ENCODE assay signal across 9 mouse cellular contexts in genomic region chr11:62643011-62643631, GRCm38 (mm10). TPM values are rescaled to one million over a fixed set of nuclear protein-coding genes. Genes with fewer than 3 reads are reported as not detected.
DNase-seq lines count a peak whose midpoint lies in the region; ATAC-seq and TF ChIP-seq lines count a peak whose summit lies in the region.
"Had no signal": no experiment of that assay in that cellular context is flagged by ENCODE, and none has a peak within 500 bp of the region (broad histone marks: within the 10 kb centered on the region; RNA-seq: fewer than 3 reads in every experiment).

No protein-coding gene starts in this region.

- H3K27ac ChIP-seq in heart, adult 2 months, result no peak overlapping the region; the same call in 1 of the 2 replicates
- peak overlapping the region; percentile 42; the same call in 1 of the 2 replicates for H3K27ac ChIP-seq in kidney, adult 2 months (ENCODE audit: insufficient read depth, low read depth, low read length)
- H3K27ac ChIP-seq in liver, embryonic 12.5 days, result no peak overlapping the region
- H3K27ac ChIP-seq: midbrain, embryonic 12.5 days had no signal

- H3K4me1 ChIP-seq in heart, adult 2 months (ENCODE audit: control insufficient read depth, insufficient read depth, low read length), result peaks cover 38% of the 10 kb centered on the region
- H3K4me1 ChIP-seq in kidney, adult 2 months (ENCODE audit: control insufficient read depth, insufficient read depth, low read length), result peaks cover 12% of the 10 kb centered on the region
- H3K4me1 ChIP-seq in liver, embryonic 12.5 days, result peaks cover 58% of the 10 kb centered on the region

- no peak overlapping the region for H3K4me3 ChIP-seq in heart, adult 2 months
- H3K4me3 ChIP-seq in kidney, adult 2 months (ENCODE audit: insufficient read depth, low read depth, low read length), result no peak overlapping the region
- H3K4me3 ChIP-seq in liver, embryonic 12.5 days, result no peak overlapping the region
- H3K4me3 ChIP-seq: midbrain, embryonic 12.5 days had no signal

- 48% methylated on average over 8 of the region's 8 CpGs for WGBS in heart, adult 2 months
- WGBS in kidney, adult 2 months, result 33% methylated on average over 8 of the region's 8 CpGs
- 56% methylated on average over 8 of the region's 8 CpGs for WGBS in liver, embryonic 12.5 days (ENCODE audit: insufficient replicate concordance)

- 0 out of 2 replicates have a peak, but pooled peaks have one; percentile 29 for TF ChIP-seq EP300 in heart, adult 2 months (IDR thresholded peaks at IDR 0.05; ENCODE audit: insufficient read depth, low read depth, low read length)

- intact Hi-C loops in heart, adult 2 months (cut with DNase I), result no loop called here
- intact Hi-C loops in heart, postnatal 25 days (cut with DNase I), result no loop called here

- peak; percentile 35 for ATAC-seq in megakaryocyte progenitor cell, adult 5-6 weeks (replicated peaks; ENCODE audit: poor library complexity)
- no peak for ATAC-seq in liver, embryonic 12.5 days

- no peak for TF ChIP-seq CTCF in heart, adult 2 months (IDR thresholded peaks at IDR 0.05)
- TF ChIP-seq CTCF in kidney, adult 2 months (conservative IDR thresholded peaks at IDR 0.05; ENCODE audit: insufficient read depth, insufficient read length, low read depth, low read length), result no peak

- no peaks in the 10 kb centered on the region for H3K9me3 ChIP-seq in liver, embryonic 12.5 days (replicated peaks)
- H3K9me3 ChIP-seq: midbrain, embryonic 12.5 days had no signal

- no peaks in the 10 kb centered on the region; the same call in 1 of the 2 replicates for H3K36me3 ChIP-seq in heart, adult 2 months (ENCODE audit: control insufficient read depth, insufficient read depth, low read length)
- no peaks in the 10 kb centered on the region for H3K36me3 ChIP-seq in kidney, adult 2 months (ENCODE audit: control insufficient read depth, insufficient read depth, low read length)
- H3K36me3 ChIP-seq in liver, embryonic 12.5 days, result no peaks in the 10 kb centered on the region
- H3K36me3 ChIP-seq: midbrain, embryonic 12.5 days had no signal

- H3K79me2 ChIP-seq in heart, adult 2 months (replicated peaks; ENCODE audit: control insufficient read depth, insufficient read depth, low read length), result no peaks in the 10 kb centered on the region

- H3K27me3 ChIP-seq in heart, adult 2 months (ENCODE audit: control insufficient read depth, insufficient read depth, low read length), result no peaks in the 10 kb centered on the region
- no peaks in the 10 kb centered on the region for H3K27me3 ChIP-seq in kidney, adult 2 months (replicated peaks; ENCODE audit: control insufficient read depth, insufficient read depth, low read length)
- peaks cover 5% of the 10 kb centered on the region; the same call in 1 of the 2 replicates for H3K27me3 ChIP-seq in liver, embryonic 12.5 days (replicated peaks)
- H3K27me3 ChIP-seq: midbrain, embryonic 12.5 days had no signal

- H3K9ac ChIP-seq in heart, adult 2 months (ENCODE audit: low read depth, low read length), result no peak overlapping the region
- no peak overlapping the region for H3K9ac ChIP-seq in liver, embryonic 12.5 days
- H3K9ac ChIP-seq: midbrain, embryonic 12.5 days had no signal

- no peak overlapping the region for H3K4me2 ChIP-seq in liver, embryonic 12.5 days
- H3K4me2 ChIP-seq: midbrain, embryonic 12.5 days had no signal

- no peak for TF ChIP-seq POLR2A in heart, adult 2 months (IDR thresholded peaks at IDR 0.05; ENCODE audit: insufficient read depth, low read depth, low read length)
- no peak for TF ChIP-seq POLR2A in kidney, adult 2 months (IDR thresholded peaks at IDR 0.05; ENCODE audit: low read depth, low read length)

- DNase-seq in heart, adult 2 months, result peak in 1 of 2 experiments; percentile 51
- DNase-seq in heart, postnatal 25 days (ENCODE audit: low spot score), result no peak
- peak; percentile 64 for DNase-seq in adrenal gland, adult 8-10 months
- peak; percentile 58 for DNase-seq in gastrocnemius, adult 18-20 months (ENCODE audit: low spot score)
- peak; percentile 92 for DNase-seq in kidney, adult 2 months
- DNase-seq in thymus, postnatal 4 days, result no peak

RNA-seq across cellular contexts. Expression of gene Lrrc75a, which starts 5.2 kb away (rescaled TPM):
- total RNA-seq in heart, adult 2 months (2021), result 1 to 10 TPM; 3.3 to 4.2 TPM
- 6.2 and 9.6 TPM in 2 replicates for polyA plus RNA-seq in heart, adult 2 months (2012; rRNA removed)
- total RNA-seq in heart, postnatal 25 days (2021), result 1 to 10 TPM; 4.9 to 6.4 TPM
- total RNA-seq in adrenal gland, adult 8-10 months (2022), result 10 to 100 TPM; 30.3 to 54.2 (median 37.9) TPM
- total RNA-seq in gastrocnemius, adult 18-20 months (2021), result 1 to 10 TPM; 3.2 to 3.5 TPM
- 7.8 and 8.0 TPM in 2 replicates for polyA plus RNA-seq in kidney, adult 2 months (2012; rRNA removed)
- 3.6 and 4.9 TPM in 2 replicates for total RNA-seq in megakaryocyte progenitor cell, adult 5-6 weeks (2015)
- total RNA-seq in megakaryocyte progenitor cell, adult 5-6 weeks (2017), result 2.2 and 4.5 TPM in 2 replicates
- 3.4 and 3.7 TPM in 2 replicates for polyA plus RNA-seq in liver, embryonic 12.5 days (2016; fragmentation: Nextera tagmentation; extraction: Ambion mirVana)

RNA-seq across cellular contexts. Expression of gene Mmgt2, which starts 5.3 kb away (rescaled TPM):
- 1 to 10 TPM; 5.8 to 8.6 TPM for total RNA-seq in heart, adult 2 months (2021)
- 8.7 and 8.9 TPM in 2 replicates for polyA plus RNA-seq in heart, adult 2 months (2012; rRNA removed)
- 1 to 10 TPM; 6.9 to 7.0 TPM for total RNA-seq in heart, postnatal 25 days (2021)
- total RNA-seq in adrenal gland, adult 8-10 months (2022), result 10 to 100 TPM; 39.9 to 60.5 (median 52.3) TPM
- total RNA-seq in gastrocnemius, adult 18-20 months (2021), result 1 to 10 TPM; 3.3 to 3.6 TPM
- 24.0 and 33.1 TPM in 2 replicates for polyA plus RNA-seq in kidney, adult 2 months (2012; rRNA removed)
- 16.7 and 22.6 TPM in 2 replicates for total RNA-seq in megakaryocyte progenitor cell, adult 5-6 weeks (2015)
- total RNA-seq in megakaryocyte progenitor cell, adult 5-6 weeks (2017), result 13.0 and 18.5 TPM in 2 replicates
- polyA plus RNA-seq in liver, embryonic 12.5 days (2016; fragmentation: Nextera tagmentation; extraction: Ambion mirVana), result 15.0 and 17.0 TPM in 2 replicates

Comparison
In these comparisons a context has a peak if more than half of its experiments do, and no peak if none do; other contexts are left out.
1. DNase-seq: peak in adrenal gland, adult 8-10 months (single experiment), gastrocnemius, adult 18-20 months (single experiment) and kidney, adult 2 months (single experiment); none in heart, postnatal 25 days (single experiment) and thymus, postnatal 4 days (single experiment).
2. RNA of gene Lrrc75a, which starts 5.2 kb away (total RNA-seq): 30.3 to 54.2 TPM in adrenal gland, adult 8-10 months; 4.9 to 6.4 TPM in heart, postnatal 25 days, 3.3 to 4.2 TPM in heart, adult 2 months, 2.2 to 4.9 TPM in megakaryocyte progenitor cell, adult 5-6 weeks and 3.2 to 3.5 TPM in gastrocnemius, adult 18-20 months; every median in the first group is over 4 times any median in the second.